Mouse (Mus musculus): ENCODE results near the gene Rnf207.

DNA sequence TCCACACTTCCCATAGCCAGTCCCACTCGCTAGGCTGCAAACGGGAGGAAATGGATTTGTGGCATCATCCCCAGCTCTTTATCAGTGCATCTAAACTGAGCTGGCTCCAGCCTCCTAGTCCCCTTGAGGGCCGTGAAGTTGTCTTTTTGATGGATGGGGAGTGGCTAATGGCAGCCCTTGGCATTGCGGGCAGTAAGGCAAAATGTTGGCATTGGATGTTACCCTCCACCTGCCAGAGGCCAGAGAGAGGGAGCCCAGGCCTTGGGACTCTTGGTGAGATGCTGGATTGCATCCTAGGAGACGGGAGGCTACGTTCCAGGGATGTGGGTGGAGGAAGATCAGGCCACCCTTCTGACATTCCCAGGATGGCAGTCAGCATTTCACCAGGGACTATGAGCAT, 12.8 kb downstream of the Rnf207 start:
- TF ChIP-seq CTCF (IDR thresholded peaks at IDR 0.05; ENCODE audit: borderline replicate concordance, extremely low read depth, insufficient read depth, insufficient read length) (no peak), POLR2A (IDR thresholded peaks at IDR 0.05; ENCODE audit: borderline replicate concordance, extremely low read depth, insufficient read depth, insufficient read length, poor library complexity, severe bottlenecking) (no peak)

Measured in brain, embryonic 14.5 days (tissue).